Mouse (Mus musculus) layer of hippocampus, postnatal 36 days (tissue): ENCODE results near the gene Gpsm1. TPM values are rescaled to one million over a fixed set of nuclear protein-coding genes. Genes with fewer than 3 reads are reported as not detected.
"Not testable (repeated sequence)": the region's sequence is repeated elsewhere in the genome, so short reads cannot be mapped to it uniquely, and the experiment has no call there.

Experiments used
- DNase-seq, 2 experiments: peaks; one replicate each; pipeline ENCODE4 v3.0.0; 2022
- total RNA-seq, 2 experiments: library from RNA; stranded (reverse); gene quantifications; 2 replicates each; pipeline ENCODE4 v1.2.3; 2021

Gene Gpsm1
- total RNA-seq, 2 experiments from 2014 or later, result 34.5 to 41.8 TPM

- peak; percentile 80 to 83 for DNase-seq
Observed at GRCm38 (mm10) chr2:26380131-26380771, 64.9 kb downstream of the Gpsm1 start, which contains the start of gene Snapc4. TSS of gene Snapc4 (minus strand) at chr2:26380653.

GRCm38 (mm10) chr2:26380871-26381270 is 65.6 kb downstream of the Gpsm1 start:
- DNase-seq, result not testable (repeated sequence)

GRCm38 (mm10) chr2:26387713-26388112 is 72.4 kb downstream of the Gpsm1 start:
- no peak for DNase-seq

- DNase-seq, result no peak
Observed at GRCm38 (mm10) chr2:26388682-26389153, 73.4 kb downstream of the Gpsm1 start.

- DNase-seq, result peak; percentile 85 to 87
Observed at GRCm38 (mm10) chr2:26389154-26389690, 73.9 kb downstream of the Gpsm1 start, which contains the start of the genes Entr1 and Pmpca. TSS of gene Entr1 (minus strand) at chr2:26389316. TSS of gene Pmpca (plus strand) at chr2:26389339.

GRCm38 (mm10) chr2:26390954-26391353 is 75.6 kb downstream of the Gpsm1 start:
- no peak for DNase-seq

GRCm38 (mm10) chr2:26391617-26392016 is 76.3 kb downstream of the Gpsm1 start:
- no peak for DNase-seq

Other genes starting within 250 kb of the Gpsm1 start
- 10 to 100 TPM; 60.6 to 66.8 TPM for gene Nacc2, start 192.3 kb upstream of the Gpsm1 start, total RNA-seq
- not detected for gene Lhx3, start 107.2 kb upstream of the Gpsm1 start, total RNA-seq
- gene Qsox2, start 78.0 kb upstream of the Gpsm1 start, total RNA-seq, result 10 to 100 TPM; 25.6 to 26.2 TPM
- under 1 TPM; 0.65 to 0.71 TPM for gene Ccdc187, start 21.0 kb upstream of the Gpsm1 start, total RNA-seq
- 10 to 100 TPM; 25.7 to 26.5 TPM for gene Dnlz, start 36.6 kb downstream of the Gpsm1 start, total RNA-seq
- gene Card9, start 45.4 kb downstream of the Gpsm1 start, total RNA-seq, result 1 to 10 TPM; 1.6 to 2.1 TPM
- gene Snapc4, start 65.1 kb downstream of the Gpsm1 start, total RNA-seq, result 10 to 100 TPM; 65.3 to 72.3 TPM
- gene Entr1, start 73.8 kb downstream of the Gpsm1 start, total RNA-seq, result 100 to 1,000 TPM; 151 to 165 TPM
- gene Pmpca, start 73.8 kb downstream of the Gpsm1 start, total RNA-seq, result 10 to 100 TPM; 86.5 to 93.6 TPM
- 10 to 100 TPM; 21.1 to 22.1 TPM for gene Inpp5e, start 93.7 kb downstream of the Gpsm1 start, total RNA-seq
- gene Sec16a, start 129.7 kb downstream of the Gpsm1 start, total RNA-seq, result 10 to 100 TPM; 52.9 to 57.5 TPM
- gene Notch1, start 201.1 kb downstream of the Gpsm1 start, total RNA-seq, result 10 to 100 TPM; 30.4 to 31.4 TPM